Mouse (Mus musculus): ENCODE measurements around the gene Perm1. TPM values are rescaled to one million over a fixed set of nuclear protein-coding genes. Genes with fewer than 3 reads are reported as not detected.

Perm1 gene
- total RNA-seq (2017): 0.19 to 0.48 TPM in 2 of 3 replicates, not detected in the other

DNA sequence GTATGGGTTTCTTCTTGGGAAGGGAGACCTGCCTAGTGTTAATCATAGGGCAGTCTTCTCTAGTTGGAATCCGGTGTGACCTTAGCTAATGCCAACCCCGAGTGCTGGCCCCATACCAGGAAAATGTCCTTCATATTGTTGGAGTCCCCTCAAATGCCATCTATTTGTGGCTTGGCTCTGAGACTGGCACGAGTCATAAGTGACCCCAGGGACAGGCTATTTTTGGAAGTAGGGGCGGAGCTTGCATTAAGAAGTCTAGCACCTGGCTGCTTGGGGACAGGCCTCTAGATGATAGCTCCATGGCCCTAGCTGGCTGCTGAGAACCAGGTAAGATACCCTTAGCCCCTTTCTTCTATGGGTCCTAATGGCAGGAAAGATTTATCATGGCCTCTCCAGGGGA, at the start of gene Perm1:
TSS of gene Perm1 (plus strand) at position 220 of the 400 bp plus-strand sequence.
- ATAC-seq (replicated peaks; ENCODE audit: insufficient number of reproducible peaks, low FRiP score, low TSS enrichment, poor library complexity, severe bottlenecking): no peak

DNA sequence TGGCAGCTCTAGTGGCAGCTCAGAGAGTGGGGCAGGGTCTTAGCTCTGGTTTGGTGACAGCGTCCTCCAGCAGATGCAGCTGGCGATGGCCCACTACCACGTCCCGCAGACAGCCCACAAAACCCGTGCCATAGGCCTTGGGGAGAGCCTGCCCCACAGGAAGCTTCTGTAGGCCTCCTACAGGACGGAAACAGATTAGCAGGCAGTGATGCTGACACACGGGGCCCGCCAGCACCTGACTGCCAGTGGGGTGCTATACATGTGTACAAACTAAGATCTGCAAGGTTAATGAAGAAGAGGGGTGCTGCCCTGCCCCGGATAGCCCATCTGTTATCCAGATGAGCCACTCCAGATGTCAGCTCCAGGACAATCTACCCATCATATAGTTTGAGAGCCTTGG, 49.2 kb upstream of the Perm1 start:
- ATAC-seq (replicated peaks; ENCODE audit: insufficient number of reproducible peaks, low FRiP score, low TSS enrichment, poor library complexity, severe bottlenecking): no peak

DNA sequence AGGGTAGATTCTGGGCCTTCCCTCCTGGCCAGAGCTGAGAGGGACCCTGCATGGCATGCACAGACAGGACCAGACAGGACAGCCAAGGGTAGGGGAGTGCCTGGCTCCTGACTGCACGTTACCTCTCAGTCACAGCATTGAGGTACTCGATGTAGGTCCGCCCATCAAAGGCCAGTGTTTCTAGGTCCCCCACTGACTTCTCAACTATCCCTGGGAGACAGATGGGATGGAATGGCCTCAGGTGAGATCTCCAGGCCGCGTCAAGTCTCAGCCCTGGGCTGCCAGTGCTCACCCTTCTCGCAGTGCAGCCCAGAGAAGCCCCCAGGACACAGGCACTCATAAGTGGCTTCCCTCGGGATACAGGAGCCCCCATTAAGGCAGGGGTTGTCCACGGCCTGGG, 47.1 kb upstream of the Perm1 start:
- no peak for ATAC-seq (replicated peaks; ENCODE audit: insufficient number of reproducible peaks, low FRiP score, low TSS enrichment, poor library complexity, severe bottlenecking)

DNA sequence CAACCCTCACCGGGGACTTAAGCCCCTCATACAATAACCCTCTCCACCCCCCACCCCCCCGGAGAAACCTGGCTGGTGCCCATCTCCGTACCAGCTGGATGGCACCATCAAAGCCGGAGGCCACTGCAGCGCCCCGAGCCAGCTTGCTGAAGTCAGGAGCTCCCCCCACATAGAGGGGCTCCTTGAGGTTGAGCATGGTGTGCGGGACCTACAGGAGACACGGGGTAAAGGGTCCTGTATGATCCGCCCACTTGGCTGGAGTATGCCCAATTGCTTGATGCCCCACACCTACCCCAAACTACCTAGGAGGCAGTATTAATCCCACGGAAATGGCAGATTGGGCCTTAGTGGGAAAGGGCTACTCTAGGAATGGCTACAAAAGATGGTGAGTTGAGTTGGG, 46.5 kb upstream of the Perm1 start:
- no peak for ATAC-seq (replicated peaks; ENCODE audit: insufficient number of reproducible peaks, low FRiP score, low TSS enrichment, poor library complexity, severe bottlenecking)

DNA sequence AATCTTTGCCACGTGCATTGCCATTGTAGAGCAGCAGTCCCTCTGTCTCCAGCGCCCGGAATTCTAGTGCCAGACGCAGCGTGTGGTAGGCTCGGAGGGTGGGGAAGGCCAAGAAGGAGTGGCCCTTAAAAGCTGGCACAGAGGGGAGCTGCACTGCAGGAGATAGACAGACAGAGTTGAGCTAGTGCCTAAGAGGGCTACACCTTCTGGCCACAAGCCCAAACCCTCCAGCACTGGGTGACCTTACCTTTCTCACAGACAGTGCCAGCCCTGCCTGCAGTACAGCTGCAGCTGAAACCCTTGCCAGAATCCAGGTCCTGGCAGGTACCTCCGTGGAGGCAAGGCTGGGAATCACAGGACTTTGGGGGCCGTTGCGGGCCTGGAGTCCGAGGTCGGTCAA, 43.8 kb upstream of the Perm1 start:
- no peak for ATAC-seq (replicated peaks; ENCODE audit: insufficient number of reproducible peaks, low FRiP score, low TSS enrichment, poor library complexity, severe bottlenecking)

DNA sequence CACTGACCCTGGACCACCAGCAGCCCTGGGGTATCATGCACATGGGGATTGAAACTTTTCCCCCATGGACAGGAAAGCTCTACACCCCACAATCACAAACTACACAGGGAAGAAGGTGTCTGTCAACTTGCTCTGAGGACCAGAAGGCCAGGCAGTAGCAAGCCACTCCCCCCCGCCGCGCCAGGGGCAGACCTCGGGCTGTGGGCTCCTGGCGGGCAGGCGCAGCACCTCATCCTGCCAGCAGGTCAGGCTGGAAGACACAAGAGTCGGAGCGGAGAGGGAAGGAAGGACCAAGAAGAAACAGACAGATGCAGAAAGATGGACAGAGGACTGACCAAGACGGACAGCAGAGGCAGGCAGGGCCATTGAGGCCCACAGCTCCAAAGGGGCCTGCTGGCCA, 38.0 kb upstream of the Perm1 start:
- ATAC-seq (replicated peaks; ENCODE audit: insufficient number of reproducible peaks, low FRiP score, low TSS enrichment, poor library complexity, severe bottlenecking): no peak

DNA sequence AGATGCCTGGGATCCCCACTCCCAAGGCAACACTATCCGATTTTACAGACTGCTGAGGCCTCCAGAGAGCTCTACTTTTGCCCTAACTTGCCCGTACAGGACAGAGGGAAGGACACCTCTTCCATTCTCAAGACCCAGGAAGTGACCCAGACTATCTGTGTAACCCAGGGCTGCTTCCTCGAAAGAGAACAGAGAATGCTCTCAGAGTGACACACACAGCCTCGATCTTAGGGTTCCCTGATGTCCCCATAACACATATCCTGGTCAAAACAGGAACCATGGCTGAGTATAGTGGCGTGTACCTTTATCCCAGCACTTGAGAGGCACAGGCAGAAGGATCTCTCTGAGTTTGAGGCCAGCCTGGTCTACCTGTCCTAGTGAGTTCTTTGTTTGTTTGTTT, 31.9 kb upstream of the Perm1 start:
- no peak for ATAC-seq (replicated peaks; ENCODE audit: insufficient number of reproducible peaks, low FRiP score, low TSS enrichment, poor library complexity, severe bottlenecking)

DNA sequence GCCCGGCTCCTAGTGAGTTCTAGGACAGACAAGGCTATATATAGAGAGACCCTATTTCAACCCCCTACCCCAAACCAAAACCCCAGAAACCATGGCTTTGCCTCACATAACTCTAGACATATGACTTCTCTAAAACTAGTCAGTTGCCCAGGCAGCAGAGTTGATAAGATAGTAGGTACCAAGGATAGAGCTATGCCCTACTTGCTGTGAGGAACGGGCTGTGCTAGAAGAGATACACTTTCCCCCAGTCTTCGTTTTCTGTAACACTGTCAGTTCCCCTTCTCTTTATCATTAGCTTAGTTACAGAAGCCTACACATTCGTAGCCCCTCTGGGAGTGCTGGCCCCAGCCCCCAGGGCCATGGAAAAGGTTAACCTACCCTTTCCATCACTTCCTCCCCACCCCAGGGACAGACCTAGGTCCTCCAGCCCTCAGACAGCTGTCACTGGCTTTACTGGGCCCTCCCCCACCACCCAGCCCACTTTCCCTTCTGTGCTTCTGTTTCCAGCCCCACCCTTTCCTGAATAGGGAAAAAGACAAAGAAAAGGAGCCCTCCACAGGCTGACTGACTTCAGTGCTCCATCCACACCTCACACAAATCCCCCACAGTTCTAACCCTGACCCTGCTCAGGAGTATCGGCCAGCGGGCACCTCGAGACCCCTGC, 31.2 kb upstream of the Perm1 start:
- ATAC-seq (replicated peaks; ENCODE audit: insufficient number of reproducible peaks, low FRiP score, low TSS enrichment, poor library complexity, severe bottlenecking): no peak

DNA sequence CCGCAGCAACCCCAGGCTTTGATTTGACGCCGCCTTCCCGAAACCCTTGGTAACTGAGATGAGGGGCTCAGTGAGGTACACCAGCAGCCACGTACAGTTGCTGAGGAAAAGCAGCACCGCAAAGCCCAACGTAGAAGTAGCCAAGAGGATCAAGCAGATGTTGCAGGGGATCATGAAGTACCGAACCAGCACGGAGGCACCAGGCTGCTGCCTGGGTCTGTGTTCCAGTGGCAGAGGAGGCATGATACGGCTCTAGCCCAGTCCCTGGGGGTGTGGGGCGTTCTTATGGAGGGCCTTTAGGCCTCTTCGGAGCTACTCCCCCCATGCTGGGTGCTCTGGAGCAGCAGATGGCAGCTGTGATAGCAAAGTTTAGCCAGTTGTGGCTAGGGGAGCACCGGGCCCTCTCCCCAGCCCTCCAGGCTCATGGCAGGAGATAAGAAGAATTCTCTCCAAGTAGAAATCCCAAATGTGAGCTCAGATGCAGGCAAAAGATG, 30.2 kb upstream of the Perm1 start:
- no peak for ATAC-seq (replicated peaks; ENCODE audit: insufficient number of reproducible peaks, low FRiP score, low TSS enrichment, poor library complexity, severe bottlenecking)

DNA sequence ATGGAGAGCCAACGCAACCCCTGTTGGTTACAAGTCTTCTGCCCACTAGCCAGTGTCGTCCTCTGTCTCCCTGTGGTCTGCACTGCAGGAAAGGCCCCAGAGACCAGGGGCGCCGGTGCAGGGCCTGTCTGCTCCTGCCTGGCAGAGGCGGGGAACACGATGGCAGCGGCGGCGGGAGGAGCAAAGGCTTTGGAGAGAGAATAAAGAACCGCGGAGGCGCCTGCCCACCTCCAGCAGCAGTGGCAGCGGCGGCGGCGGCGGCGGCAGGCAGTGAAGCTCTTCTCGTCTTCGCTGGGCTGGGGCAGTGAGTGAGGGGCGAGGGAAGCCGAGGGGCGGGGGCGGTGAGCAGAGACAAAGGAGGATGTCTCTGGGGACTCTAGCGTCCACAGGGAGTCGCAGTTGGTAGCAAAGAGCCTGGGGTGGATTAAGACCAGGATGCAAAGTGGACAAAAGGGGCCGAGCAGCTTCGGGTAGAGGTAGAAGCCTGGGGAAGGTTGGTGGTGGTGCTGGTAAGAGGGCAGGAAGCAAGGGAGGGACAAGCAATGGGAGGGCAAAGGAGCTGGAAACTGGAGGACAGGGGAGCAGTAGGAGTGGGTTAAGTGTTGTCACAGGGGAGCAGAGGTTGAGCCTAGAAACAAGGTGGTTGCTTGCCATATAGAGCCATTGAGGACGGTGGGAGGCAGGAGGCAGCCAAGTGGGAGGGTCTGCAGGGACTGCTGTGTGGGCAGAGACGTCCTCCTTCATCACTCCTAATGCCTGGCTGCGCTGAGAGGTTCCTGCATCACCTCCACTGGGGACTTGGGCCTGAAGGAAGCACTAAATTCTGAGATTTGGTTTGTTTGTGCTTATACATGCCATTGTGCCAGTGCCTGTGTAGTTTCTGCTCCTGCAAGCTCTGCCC, 29.5 kb upstream of the Perm1 start:
- no peak for ATAC-seq (replicated peaks; ENCODE audit: insufficient number of reproducible peaks, low FRiP score, low TSS enrichment, poor library complexity, severe bottlenecking)

DNA sequence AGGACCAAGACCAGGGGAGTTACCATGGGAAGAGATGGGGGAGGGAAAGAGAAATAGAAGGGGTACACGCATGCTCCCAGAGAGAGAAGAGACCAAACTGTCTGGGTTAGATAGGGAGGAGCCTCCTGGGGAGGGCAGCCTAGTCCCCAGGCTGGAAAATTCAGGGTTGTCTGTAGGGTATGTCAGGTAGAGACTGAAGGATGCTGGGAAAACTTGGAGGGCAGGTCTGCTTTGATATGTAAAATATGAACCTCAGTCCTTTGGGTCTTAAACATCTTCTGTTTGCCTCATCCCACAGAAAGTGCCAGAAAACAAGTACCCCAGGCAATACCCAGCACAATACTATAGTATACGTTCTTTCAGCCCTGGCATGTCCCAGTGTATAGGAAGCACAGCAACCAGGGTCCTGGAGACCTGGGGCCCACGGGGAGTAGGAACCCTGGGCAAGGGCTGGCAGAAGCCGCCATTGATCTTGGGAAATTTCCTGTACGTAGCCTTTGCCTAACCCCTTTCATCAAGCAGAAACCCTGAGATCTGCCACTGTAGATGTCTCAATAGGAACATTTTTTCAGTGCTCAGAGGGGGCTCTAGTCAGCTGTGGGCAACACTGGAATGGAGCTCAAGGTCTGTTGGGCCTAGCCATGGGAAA, 27.4 kb upstream of the Perm1 start:
- ATAC-seq (replicated peaks; ENCODE audit: insufficient number of reproducible peaks, low FRiP score, low TSS enrichment, poor library complexity, severe bottlenecking): no peak

DNA sequence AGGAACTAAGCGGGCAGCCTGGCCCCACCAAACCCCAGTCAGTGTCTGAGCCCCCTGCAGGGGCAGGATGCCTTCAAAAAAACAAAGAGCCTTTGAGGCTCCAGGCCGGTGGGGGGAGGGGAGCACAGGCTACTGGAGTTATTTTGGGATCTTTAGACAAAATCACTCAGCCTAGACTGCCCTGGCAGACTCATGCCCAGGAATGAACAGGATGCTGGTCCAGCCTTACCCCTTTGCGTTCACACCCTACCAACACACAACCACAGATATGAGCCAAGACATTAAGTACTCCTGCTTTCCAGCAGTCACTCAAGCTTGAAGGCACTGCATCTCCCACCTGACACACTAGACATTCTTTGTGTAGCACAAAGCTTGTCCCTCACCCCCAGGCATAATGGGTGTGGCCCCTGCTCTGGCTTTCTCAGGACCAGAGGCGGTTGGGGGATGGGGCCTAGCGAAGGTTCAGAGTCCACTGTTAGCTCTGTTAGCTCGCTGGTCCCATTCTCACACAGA, 26.8 kb upstream of the Perm1 start:
- no peak for ATAC-seq (replicated peaks; ENCODE audit: insufficient number of reproducible peaks, low FRiP score, low TSS enrichment, poor library complexity, severe bottlenecking)

DNA sequence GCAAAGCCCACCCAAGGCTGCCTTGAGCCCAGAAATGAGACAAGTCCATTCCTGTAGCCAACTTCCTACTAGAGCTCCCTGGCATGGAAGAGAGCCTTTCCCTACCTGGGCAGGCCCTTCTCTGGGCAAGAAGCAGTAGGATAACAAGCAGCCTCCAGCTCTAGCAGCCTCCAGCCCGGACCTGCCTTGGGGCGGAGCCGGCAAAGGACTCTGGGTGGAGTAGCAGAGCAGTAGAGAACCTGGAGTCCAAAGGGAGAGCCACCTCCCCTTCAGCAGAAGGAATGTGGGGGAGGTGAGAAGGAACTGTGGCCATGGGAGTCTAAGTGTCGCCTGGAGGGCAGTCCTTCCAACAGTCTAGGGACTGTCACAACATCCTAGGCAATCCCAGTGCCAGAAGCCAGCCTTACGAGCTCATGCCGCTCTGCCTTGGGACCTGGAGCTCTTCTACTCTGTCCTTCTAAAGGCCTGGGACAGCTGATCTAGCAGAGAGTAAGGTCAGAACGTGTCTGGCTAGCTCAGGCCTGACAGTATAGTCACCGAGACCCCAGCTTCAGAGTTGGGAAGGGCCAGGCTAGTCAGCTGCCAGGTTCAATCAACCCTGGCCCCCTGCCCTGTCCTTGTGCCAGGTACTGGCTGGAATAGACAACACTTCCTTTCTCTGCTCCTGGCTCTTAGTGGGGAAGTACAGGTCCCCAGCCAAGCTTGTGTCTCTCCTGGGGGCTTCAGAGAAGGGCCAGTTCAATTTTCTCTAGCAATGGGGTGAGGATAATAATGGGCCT, 23.1 kb upstream of the Perm1 start:
- no peak for ATAC-seq (replicated peaks; ENCODE audit: insufficient number of reproducible peaks, low FRiP score, low TSS enrichment, poor library complexity, severe bottlenecking)

DNA sequence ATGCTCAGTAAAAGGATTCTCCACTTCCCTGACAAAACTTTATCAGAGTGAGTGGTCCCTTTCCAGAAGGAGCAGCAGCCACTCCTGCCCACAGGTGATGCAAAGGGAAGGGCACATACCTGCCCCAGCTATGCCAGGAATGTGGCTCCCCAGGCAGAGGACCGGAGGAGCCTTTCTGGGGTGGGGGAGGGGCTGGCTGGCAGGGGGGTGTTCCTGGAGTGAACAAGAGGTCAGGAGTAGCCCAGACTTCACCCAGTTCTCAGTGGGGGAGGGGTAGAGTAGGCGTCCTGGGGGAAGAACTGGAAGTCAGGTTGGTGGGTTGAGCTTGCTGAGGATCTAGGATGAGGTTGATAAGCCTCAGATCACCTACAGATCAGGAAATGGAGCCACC, 22.5 kb upstream of the Perm1 start:
- ATAC-seq (replicated peaks; ENCODE audit: insufficient number of reproducible peaks, low FRiP score, low TSS enrichment, poor library complexity, severe bottlenecking): no peak

DNA sequence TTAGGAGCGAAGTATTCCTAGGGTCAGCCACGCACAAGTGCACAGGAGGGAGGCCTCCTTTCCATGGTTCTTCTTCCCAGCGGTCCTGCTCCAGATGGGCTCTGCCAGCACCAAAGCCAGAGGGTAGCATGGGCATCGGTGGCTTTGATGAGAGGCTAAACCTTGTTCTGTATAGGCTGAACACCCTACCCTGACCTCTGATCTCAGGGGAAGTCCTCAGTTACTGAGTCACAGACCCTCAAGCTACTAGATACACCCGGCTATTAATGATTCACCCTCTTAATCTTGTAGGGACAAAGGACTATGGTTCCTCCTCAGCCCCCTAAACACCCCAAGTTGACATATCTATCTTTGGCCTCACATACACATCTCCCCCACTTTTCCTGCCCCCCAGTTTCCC, 21.8 kb upstream of the Perm1 start:
- ATAC-seq (replicated peaks; ENCODE audit: insufficient number of reproducible peaks, low FRiP score, low TSS enrichment, poor library complexity, severe bottlenecking): no peak

DNA sequence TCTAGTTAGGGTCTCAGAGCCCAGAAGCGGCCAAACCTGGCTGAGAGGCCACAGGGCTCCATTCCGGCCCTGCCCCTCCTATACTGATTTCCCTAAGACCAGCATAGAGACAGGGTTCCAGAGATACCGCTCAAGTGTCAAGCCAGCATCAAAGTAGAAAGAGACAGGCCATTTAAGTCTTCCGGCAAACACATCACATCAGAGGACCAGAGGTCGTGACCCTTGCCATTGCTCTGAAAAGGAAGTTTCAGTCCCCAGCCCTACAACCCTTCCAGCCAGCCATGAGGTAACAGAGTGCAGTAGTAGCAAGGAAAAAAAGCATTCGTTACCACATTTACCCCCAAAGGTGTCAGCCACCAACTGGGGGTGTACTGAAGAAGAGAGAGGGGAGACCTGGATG, 21.3 kb upstream of the Perm1 start:
- no peak for ATAC-seq (replicated peaks; ENCODE audit: insufficient number of reproducible peaks, low FRiP score, low TSS enrichment, poor library complexity, severe bottlenecking)

DNA sequence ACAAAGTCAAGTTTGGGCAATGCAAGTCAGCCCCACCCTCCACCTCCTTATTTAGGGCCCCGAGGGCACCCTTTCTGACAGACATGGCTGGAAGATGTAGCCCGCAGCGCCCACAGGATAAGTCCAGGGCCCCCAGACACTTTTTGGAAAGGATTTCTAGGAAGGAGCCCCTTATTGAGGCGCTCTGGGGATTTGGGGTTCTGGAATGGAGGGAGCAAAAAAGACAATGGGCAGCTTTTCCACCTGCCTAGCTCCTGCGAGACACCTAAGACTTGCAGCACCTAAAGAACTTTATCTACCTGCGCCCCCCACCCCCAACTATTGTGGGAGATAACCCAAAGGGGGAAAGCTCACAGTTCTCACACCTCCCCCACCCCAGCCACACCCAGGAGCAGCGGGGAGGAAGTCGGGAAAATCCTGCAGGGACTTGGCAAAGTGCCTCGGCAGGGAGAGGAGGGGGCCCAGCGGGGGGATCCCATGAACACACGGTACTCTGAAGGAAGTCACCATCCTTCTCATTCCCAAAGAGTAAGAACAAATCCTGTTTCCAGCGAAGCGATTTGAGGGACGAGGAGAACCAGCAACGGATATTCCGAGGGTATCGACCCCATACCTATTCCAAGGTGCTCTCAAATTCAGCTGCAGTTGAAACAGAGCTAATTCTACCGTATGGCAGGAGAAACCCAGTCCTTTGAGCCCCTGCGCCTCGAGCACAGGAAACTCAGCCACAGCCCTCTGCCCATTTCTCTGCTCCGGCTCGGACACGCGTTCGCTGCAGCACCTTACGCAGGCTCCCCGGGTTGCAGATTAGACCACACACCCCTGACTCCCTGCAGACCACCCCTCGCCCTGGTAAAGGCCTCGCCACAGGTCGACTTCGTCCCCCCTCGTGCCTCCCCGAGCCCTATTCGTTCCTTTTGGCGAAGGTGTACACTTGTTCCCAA, 19.5 kb upstream of the Perm1 start:
- ATAC-seq (replicated peaks; ENCODE audit: insufficient number of reproducible peaks, low FRiP score, low TSS enrichment, poor library complexity, severe bottlenecking): no peak
